Mouse (Mus musculus): ENCODE results near the gene Olfr494.

DNA sequence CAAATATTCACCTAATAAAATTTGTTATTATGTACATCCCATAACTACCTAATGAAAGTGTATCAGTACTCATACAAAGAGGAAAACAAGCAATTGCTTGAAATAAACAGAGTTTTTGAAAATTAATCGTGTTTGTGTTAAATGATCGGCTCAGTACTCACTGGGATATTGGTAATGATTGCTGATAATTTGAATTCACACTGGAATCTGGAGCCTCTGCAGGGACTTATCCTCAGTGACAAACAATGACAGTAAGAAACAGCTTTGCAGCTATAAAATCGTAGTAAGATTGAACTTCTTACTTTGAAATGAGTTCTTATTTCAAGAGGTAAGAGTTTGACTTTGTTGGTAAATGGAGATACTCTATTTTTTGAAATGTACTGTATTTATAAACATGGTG lies at the start of gene Olfr494:
- TF ChIP-seq CTCF (conservative IDR thresholded peaks at IDR 0.05; ENCODE audit: insufficient read depth, insufficient read length, low read depth, low read length) = no peak
- no peak for TF ChIP-seq POLR2A (IDR thresholded peaks at IDR 0.05; ENCODE audit: low read depth, low read length)

Data from kidney, adult 2 months (tissue).